Mouse (Mus musculus): Measurements from ENCODE around the gene Slc39a3. TPM values are rescaled to one million over a fixed set of nuclear protein-coding genes. Genes with fewer than 3 reads are reported as not detected.
A peak's percentile ranks its signal among the peaks of the same experiment; 100 is the strongest.
"Not testable (repeated sequence)": the region's sequence is repeated elsewhere in the genome, so short reads cannot be mapped to it uniquely, and the experiment has no call there.

Slc39a3 gene
- total RNA-seq, 1 experiment from 2014 or later, result 5.5 TPM

DNA sequence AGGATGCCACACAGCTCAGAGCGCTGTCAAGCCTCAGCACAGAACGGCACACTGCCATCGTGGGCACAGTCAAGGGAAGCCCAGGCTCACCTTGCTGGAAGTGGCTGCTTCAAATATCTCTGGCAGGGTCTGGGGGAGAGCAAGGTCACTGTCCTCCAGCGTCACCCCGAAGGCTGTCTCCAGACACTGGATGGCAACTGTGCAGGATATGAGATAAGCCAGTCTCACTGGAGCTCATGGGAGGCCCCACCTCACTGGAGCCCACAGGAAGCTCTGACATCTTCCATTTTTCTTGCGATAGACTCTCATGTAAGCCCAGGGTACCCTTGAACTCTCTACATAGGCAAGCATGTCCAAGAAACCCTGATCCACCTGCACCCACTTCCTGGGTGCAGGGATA, 13.9 kb upstream of the Slc39a3 start:
- ATAC-seq (replicated peaks; ENCODE audit: low read depth, poor library complexity, severe bottlenecking), result peak; percentile 70

DNA sequence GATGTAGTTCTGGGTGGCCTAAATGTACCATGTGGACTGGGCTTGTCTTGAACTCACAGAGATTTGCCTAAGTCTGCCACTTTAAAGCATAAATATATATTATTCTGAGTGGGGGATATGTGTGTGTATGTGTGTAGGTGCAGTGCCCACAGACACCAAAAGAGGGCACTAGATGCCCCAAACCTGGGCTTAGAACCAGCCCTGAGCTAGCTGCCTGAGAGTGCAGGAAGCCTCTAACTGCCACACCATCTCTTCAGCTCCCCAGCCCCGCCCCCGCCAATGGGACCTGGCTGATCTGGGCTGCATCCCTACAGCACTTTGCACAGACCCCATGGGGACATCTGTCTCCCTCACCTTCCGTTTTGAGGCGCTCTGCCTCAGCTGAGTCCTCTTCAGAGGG, 13.4 kb upstream of the Slc39a3 start:
- ATAC-seq (replicated peaks; ENCODE audit: low read depth, poor library complexity, severe bottlenecking), result peak; percentile 52

DNA sequence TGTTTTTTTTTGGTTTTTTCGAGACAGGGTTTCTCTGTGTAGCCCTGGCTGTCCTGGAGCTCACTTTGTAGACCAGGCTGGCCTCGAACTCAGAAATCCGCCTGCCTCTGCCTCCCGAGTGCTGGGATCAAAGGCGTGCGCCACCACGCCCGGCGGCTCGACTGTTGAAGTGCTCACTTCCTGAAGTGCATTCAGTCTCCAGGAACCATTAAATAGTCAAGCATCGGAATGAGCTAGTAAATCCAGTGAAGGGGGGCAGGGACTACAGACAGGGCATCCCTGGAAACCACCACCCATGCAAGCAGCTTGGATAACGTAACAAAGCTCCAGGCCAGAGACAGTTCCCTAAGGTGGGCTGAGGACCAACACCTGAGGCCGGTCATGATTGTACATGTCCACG, 8.0 kb upstream of the Slc39a3 start:
- not testable (repeated sequence) for ATAC-seq (replicated peaks; ENCODE audit: low read depth, poor library complexity, severe bottlenecking)

DNA sequence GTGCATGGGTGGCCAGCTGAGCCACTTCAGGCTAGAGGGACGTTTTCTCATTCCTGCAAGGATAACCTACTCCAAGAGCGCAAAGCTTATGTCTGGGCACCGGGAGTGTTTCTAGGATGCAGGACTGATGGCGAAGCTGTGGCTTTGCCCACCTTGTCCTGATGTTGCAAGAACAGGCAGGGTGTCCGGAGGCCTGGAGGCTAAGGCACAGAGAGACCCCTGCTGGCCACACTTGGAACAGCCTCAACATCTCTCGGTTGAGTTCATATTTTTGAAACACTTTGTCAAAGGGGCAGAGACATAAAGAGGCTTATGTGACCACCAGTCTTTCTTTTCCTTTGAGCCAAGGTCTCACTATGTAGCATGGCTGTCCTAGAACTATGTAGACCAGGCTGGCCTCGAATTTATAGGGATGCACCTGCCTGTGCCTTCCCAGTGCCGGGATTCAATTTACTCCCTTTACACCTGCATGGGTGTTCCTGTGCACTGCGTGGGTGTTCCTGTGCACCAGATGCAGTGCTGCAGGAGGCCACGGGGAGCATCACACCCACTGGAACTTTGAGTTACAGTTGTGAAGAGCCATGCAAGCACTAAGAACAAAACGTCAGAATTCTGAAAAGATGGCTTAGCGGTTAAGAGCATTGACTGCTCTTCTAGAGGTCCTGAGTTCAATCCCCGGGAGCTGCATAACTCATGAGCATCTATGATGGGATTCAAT, 4.4 kb upstream of the Slc39a3 start:
- peak; percentile 48; the same call in 1 of the 2 replicates for ATAC-seq (replicated peaks; ENCODE audit: low read depth, poor library complexity, severe bottlenecking)

DNA sequence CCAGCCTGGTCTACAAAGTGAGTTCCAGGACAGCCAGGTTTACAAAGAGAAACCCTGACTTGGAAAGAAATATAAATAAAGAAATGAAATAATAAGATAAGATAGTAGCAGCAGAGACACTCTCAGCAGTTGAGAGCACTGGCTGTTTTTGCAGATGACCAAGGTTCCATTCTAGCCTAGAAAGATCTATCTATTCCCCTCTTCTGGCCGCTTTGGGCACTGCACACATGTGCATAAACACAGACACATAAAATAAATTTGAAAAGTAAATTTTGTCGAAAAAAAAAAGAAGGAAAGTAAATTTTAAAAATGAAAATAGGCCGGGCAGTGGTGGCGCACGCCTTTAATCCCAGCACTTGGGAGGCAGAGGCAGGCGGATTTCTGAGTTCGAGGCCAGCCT, 975 bp downstream of the Slc39a3 start:
- no peak for ATAC-seq (replicated peaks; ENCODE audit: low read depth, poor library complexity, severe bottlenecking)

DNA sequence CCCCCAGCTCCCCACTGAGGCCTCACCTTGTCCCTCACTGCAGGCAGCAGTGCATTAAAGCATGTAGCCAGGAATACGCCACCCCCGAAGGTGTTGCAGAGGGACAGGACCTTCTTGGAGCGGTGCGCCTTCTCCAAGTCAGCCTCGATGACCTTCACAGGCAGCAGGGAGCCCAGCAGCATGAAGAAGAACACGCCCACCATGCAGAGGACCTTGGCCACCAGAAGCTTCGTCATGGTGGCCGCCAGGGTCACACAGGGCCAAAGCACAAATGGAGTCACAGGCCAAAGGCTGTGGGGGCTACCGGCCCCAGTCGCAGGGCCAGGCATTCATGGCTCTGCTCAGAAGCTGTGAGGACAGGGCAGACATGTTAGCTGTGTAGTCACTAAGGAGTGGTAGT, 3.6 kb downstream of the Slc39a3 start:
- no peak for ATAC-seq (replicated peaks; ENCODE audit: low read depth, poor library complexity, severe bottlenecking)

DNA sequence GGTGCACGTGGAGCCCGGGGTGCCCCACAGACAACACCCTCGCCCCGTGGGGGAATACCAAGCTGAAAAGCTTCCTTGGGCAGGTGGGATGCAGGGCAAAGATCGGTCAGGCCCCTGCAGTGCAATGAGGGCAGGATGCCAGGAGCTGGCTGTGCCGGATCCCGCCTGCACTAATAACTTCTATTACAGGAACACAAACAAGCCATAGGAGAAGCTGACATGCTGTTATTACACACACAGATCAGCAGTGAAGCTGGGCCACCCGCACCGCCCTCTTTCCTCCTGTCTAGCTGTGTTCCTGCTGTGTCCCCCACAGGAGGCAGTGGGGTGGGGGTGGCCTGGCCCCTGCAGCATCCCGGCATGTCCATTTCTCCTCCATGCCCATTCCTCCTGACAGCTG, 8.2 kb downstream of the Slc39a3 start:
- ATAC-seq (replicated peaks; ENCODE audit: low read depth, poor library complexity, severe bottlenecking), result no peak

DNA sequence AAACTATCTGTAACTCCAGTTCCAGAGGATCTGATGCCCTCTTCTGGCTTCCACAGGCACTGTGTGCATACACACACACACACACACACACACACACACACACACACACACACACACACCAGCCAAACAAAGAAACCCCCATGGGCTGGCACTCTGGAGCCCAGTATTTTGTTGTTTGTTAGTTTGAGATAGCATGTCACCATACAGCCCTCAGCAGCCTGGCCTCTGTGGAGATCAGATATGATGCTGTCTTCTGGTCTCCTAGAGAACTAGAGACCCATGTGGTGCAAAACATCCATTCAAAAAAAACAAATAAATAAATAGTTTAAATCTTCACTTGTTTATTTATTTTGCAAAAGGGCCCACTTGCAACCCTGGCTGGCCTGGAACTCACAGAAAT, 9.0 kb downstream of the Slc39a3 start:
- no peak for ATAC-seq (replicated peaks; ENCODE audit: low read depth, poor library complexity, severe bottlenecking)

DNA sequence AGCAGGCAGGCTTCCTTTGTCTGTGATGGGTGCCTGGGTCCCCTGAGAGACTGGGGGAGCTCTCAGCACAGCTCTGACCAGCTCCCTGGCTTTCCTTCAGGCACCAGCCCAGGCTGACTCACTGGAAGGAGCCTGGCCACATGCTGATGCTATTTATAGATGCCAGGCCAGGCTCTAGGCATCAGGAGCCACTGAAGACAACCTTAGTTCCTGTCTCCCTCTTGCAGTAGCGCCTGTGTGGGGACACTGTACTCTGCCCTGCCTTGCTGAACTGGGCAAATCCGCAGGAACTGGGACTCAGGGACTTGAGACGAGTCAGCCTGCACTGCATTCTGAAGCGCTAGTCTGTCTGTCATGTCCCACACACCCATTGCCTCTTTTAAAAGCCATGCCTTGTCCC, 9.9 kb downstream of the Slc39a3 start:
- ATAC-seq (replicated peaks; ENCODE audit: low read depth, poor library complexity, severe bottlenecking), result no peak

DNA sequence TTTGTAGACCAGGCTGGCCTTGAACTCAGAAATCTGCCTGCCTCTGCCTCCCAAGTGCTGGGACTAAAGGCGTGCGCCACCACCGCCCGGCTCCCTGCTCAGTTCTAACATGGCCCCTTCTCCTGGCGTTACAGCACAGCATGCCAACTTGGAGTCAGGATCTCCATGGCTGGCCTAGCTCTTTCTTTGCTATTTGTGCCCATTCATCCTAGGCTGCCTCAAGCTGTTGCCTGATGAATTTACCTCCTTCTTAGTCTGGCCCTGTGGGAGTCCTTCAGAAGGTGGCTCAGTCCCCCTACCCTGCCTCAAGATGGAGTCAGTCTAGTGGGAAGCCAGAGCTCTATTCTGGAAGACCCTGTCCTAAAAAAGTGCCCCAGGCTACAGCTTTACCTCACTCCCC, 10.4 kb downstream of the Slc39a3 start:
- no peak for ATAC-seq (replicated peaks; ENCODE audit: low read depth, poor library complexity, severe bottlenecking)

DNA sequence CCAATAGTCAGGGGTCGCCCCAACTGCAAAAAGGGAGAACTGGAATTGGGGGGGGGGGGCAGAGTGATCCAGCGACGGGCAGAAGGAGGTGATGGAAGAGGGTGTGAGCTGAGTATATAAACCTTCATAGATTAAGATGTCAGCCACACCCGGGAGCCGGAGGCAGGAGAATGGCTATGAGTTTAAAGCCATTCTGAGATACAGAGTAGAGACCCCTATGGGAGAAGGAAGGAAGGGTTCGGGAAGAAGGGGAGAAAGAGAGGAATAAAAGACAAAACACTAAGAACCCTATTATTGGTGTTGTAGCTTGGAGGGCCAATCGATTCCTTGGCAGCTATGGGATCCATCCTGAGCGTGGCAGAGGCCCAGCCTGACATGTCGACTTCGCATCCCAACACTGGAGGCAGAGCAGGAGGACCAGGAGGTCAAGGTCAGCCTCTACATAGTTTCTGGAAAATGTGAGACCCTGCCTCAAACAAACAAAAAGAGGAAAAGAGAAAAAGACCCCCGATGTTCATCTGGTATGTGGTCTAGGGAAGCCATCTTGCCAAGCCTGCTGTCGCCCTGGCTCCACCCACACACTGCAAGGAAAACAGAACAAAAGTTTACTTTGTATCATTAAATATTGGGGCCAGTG, 11.5 kb downstream of the Slc39a3 start, which contains the start of gene Diras1:
Diras1 (minus strand) TSS at position 24 of the 637 bp plus-strand sequence.
- no peak for ATAC-seq (replicated peaks; ENCODE audit: low read depth, poor library complexity, severe bottlenecking)

DNA sequence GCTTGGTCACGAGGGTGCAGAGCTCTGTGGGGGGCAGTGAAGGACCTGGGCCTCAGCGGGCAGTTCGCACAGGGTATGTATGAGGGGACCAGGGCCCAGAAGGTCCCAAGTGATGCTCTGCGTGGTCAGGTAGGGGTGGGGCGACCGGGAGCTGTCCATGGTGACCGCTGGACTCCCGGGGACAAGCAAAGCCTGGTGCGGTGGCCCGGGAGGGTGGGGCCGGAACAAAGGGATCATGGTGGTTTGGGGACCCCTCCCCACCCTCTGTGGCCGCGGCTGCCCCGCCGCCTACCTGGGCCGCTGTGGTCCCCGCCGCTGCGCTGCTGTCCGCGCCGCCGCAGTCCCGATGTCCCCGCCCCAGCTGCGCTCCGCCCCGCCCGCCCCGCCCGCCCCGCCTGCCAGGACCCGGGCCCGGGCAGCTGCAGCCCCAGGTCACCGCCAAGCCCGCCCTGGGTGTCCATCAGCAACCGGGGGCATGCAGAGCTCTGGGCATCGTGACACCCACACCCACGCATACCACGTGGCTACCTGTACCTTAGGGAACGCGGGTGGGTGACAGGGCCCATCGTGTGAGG, 12.1 kb downstream of the Slc39a3 start:
- 0 out of 2 replicates have a peak, but pooled peaks have one; percentile 13 for ATAC-seq (replicated peaks; ENCODE audit: low read depth, poor library complexity, severe bottlenecking)

DNA sequence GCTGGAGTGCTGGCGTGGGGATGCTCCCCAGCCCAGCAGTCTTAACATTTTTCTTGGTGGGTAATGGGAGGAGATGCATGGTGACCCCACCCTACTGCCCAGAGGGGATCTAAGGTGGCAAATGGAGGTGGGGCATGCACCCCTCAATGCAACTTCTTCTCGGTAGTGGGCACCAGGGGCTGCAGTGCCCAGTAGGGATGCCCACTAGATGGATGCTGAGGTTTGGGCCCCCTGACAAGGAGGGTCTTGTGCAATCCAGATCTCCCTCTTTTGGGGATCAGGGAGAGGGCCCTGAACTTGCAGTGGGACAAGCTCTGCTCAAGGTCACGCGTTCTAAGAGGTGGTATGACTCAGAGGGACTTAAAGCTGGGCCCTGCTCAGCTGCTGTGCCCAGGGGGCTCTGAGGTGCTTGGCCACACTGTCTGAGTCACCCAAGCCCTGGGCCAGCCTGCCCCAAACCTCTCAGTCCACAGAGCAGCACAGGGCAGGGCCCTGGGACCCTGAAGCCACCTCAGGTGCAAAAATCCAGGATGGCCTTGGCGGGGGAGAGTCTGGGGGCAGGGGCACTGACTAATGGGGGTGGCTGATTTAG, 12.8 kb downstream of the Slc39a3 start:
- ATAC-seq (replicated peaks; ENCODE audit: low read depth, poor library complexity, severe bottlenecking), result no peak

DNA sequence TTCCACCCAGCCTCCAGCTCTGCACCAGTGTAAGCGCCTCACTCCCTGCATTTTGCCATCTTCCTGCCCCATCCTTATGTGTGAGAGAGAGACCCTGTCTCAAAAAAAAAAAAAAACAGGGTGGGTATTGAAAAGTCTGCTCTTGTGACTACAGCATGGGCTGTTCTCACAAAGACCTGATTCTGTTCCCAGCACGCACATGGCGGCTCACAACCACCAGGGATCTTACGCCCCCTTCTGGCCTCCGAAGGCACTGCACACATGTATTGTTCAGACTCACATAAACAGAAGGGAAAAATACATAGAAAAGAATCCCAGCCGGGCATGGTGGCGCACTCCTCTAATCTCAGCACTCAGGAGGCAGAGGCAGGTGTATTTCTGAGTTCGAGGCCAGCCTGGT, 14.5 kb downstream of the Slc39a3 start:
- ATAC-seq (replicated peaks; ENCODE audit: low read depth, poor library complexity, severe bottlenecking), result no peak

DNA sequence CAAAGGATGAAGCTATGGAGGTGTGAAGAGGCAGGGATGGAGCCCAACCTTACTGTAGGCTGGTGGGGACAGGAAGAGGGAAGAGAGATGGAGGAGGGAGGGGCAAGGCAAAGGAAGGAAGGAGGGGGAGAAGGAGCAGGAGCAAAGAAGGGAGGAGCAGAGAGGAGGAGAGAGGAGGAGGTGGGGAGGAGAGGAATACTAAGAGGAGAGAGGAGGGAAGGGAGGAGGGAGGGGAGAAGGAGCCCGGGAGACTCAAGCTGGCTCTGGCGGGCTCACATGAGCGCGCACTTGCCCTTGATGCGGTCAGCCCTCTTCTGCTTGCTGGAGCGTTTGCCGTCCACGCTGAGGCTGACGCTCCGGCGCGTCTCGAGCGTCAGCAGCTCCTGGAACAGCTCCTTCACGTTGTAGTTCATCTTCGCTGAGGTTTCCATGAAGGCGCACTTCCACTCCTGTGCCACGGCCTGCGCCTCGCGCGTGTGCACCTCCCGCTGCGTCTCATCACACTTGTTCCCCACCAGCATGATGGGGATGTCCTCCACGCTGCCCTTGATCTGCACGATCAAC, 15.6 kb downstream of the Slc39a3 start:
- no peak for ATAC-seq (replicated peaks; ENCODE audit: low read depth, poor library complexity, severe bottlenecking)

DNA sequence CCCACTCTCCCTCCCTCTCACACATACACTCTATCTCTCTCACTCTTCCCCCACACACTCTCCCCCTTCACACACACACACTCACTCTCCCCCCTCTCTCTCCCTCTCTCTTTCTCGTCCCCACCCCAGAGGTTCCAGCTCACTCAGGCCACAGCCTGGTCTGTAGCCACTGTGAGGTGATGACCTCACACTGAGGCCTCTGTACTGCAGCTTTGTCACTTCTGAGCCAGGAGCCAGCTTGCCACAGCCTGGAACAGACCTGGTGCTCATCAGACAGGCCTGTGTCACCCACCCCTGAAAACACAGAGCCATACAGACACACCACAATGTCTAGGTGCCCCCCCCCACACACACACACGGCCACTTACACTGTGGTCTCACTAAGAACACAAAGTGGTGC, 17.0 kb downstream of the Slc39a3 start:
- no peak for ATAC-seq (replicated peaks; ENCODE audit: low read depth, poor library complexity, severe bottlenecking)

DNA sequence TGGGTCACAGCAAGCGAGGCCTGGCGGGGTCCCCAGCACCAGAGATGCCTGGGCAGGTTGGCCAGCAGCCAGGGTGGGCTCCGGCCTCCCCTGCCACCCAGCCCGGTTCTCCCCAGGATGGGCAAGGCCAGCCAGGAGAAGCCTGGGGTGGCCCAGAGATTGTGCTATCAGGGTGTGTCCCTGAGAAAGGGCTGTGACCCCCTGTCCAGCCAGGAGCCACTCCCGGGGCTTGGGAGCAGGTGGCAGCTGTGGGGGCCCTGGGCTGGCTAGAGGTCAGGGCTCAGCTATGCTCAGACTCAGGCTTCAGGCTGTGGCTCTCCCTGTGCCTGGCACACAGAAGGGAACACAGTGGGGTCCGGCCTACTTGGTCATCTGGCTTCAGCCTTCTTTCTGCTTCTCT, 17.5 kb downstream of the Slc39a3 start:
- no peak for ATAC-seq (replicated peaks; ENCODE audit: low read depth, poor library complexity, severe bottlenecking)

DNA sequence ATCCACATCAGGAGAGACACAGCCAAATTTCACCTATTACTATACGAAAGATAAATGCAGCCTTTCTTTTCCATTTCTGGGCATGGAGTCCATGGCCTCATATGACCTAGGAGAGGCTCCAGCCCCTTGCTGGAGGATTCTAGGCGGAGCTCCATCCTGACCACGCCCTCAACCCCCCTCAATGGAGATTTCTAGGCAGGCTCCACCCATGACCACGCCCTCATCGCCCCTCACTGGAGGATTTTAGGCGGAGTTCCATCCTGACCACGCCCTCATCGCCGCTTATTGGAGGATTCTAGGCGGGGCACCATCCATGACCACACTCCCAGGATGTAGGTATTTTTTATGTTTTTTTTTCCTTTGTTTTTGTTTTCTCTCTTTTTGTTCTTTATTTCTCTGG, 18.9 kb downstream of the Slc39a3 start:
- no peak for ATAC-seq (replicated peaks; ENCODE audit: low read depth, poor library complexity, severe bottlenecking)

DNA sequence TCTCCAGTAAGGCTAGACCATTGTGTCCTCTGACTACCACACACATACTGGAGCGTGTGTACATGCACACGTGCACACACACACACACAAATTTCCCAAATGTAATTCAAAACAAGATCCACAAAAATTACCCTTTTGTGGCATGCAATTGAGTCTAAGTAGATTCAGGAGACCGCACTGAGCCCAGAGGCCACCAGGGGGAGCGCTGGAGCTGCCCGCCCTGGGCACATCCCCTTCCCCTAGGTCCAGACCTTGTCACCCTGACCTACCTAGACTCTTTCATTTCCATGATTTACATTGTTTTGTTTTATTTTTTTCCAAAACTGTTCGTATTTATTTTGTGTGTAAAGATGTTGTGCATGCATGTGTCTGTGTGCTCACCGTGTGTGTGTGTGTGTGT, 20.6 kb downstream of the Slc39a3 start:
- ATAC-seq (replicated peaks; ENCODE audit: low read depth, poor library complexity, severe bottlenecking), result peak; percentile 57

DNA sequence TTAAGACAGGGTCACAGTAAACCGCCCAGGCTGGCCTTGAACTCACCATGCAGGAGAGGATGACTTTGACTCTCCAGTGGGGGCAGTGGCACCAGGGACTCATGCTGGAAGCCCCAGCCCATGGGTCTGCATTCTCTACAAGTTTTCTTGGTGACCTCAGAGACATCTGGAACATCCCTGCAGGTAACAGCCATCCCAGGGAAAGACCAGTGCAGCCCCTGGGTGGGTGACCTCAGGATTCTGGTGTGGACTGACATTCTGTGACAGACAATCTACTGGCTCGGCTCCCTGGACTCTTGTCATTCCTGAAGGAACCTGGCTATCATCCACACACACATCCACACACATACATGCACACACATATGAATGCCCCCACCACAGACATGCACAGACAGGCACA, 21.6 kb downstream of the Slc39a3 start:
- ATAC-seq (replicated peaks; ENCODE audit: low read depth, poor library complexity, severe bottlenecking), result no peak
